Mouse (Mus musculus) cerebellum, adult 11-12 months (tissue): ENCODE results near the gene Atp6ap1.

Experiments
- DNase-seq: peaks from one replicate; pipeline ENCODE4 v3.0.0; 2022

The Atp6ap1 gene

DNA sequence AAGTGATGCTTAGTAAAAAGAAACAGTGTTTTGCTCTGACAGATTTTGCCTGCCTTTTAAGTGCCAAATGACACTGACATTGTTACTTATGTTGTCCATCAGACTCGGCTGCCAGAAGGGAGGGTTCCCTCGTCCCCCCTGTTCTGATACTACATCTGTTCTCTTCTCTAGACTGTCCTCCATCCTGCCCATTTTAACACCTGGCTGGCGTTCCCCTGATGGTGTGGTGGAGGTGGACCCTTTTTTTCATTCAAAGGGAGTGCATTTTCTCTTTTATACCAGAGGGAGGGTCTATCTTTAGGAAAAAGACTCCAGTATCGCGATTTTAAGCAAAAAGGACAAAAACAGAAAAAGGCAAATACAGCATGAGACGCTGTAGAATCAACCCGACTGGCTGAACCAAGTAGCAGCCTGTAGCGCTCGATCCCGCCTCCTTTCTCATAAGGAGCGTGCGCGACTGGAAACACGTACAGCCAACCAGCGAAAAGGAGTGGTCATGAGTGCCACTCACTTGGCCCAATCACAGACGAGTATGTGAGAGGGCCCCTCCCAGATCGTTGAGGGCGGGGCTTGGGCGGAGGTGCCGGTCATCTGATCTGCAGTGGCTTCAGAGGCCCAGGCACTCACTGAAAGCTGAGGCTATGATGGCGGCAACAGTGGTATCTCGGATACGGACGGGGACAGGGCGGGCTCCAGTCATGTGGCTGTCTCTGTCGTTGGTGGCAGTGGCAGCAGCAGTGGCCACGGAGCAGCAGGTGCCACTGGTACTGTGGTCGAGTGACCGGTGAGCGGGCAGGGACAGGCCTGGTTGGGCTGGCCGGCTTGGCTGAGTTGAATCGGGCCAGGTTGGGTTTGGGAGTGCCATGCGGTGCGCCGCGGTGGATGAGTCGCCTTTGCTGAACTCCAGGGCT lies at the start of gene Atp6ap1:
TSS of gene Atp6ap1 (plus strand) at position 560 of the 911 bp plus-strand sequence.
- DNase-seq = peak; percentile 96

DNA sequence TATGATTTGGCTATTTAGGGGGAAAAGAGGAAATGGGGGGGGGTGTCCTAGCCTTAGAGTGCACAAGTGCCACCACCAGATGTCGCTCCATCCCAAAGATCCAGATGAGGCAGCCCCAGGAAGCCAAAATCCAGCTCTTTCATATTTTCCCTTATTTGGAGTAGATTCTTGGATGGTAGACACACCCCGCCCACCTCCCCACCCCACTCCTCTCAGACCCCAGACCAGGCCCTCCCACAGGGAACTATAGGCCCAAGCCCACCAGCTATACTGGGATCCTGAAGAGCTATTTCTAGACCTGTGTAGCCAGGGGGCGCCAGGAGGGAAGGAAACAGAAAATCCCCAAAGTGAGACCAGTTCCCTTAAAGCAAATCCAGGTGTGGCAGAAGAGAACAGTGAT lies 48.2 kb upstream of the Atp6ap1 start:
- DNase-seq = peak; percentile 42

DNA sequence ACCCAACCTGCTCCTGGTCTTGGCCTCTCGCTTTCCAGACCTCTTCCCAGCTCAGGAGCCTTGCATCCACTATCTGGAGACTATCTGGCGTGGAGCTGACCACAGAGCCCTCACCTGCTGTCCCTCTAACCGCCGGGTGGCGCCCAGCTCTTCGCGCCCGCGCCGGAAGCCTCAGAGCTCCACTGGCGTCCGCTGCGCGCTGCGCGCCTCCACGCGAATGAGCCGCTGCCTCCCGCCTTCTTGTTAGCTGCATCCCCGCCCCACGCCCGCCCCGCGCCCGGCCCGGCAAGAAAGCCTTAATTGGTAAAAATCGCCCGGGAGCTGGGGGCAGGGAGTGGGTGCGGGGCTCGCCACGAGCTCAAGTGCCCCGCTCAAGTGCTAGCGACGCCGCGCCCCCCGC lies 47.3 kb upstream of the Atp6ap1 start, which contains the start of gene Flna:
TSS of gene Flna (minus strand) at position 206 of the 400 bp plus-strand sequence.
- peak; percentile 79 for DNase-seq

DNA sequence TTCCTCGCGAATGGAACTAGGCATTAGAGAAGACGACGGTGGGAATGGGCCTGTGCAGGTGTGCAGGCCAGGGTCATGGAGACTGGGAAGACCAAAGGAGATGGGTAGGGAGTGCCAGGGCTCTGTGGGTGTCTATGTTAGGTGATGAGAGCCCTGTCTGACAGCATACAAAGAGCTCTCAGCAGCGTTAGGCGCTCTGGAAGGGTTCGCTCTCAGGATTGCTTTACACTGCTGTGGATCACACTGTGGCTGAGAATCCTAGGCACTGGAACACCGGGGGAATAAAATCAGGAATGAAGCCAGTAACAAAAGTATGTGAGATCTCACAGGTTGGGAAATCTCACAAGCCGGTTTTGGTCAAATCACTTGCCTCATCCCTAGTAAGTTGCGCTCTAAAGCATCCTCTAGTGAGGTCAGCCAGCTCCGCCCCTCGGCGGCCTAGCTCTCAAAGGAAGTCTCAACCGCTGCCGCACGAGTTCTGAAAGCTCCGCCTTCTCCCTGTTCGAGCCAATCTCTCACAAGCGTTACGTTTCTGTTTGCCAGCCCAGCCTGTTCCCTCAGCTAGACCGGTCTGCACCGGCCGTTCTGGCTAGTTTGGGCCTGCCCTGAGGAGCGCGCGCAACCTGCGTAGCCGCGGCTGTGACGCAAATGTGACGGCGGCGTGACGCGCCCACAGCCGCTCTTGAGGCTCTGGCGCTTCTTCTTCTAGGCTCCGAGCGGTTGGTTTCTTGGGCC lies 42.6 kb upstream of the Atp6ap1 start, which contains the start of gene Emd:
TSS of gene Emd (plus strand) at position 535 of the 735 bp plus-strand sequence.
- peak; percentile 93 for DNase-seq

- no peak for DNase-seq
Observed at GRCm38 (mm10) chrX:74254888-74255565, 41.9 kb upstream of the Atp6ap1 start.

DNA sequence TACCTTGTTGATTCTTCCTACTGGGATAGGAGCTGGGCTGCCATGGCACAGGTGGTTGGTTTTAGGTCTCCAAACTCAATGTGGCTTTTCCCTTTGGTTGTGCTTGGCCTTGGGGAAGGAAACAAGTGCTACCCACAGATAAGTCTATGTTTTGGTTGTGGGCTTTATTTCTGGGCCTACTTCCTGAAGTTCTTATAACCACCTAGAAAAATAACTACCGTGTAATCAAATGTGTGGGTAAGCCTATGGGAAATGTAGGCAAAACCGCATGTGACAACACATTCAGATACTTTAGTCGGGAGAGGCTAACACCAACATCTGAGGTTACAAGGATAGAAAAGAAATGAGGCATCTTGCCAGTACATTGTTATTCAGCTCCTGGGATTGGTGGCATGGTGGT lies 39.2 kb upstream of the Atp6ap1 start:
- DNase-seq = no peak

DNA sequence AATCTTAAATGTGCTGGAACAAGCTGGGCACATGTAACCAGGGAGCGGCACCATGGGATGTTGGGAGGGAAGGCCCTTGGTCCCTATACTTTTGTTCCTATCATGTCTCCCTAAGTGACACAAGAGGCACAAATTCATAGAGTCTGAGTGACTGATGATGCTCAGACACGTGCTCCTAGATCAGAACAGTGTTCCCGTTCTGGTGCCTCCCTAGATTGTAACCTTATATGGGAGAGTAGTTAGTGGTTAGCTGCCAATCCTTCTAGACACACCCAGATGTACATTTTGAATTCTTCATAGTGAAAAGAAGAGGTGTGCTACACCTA lies 27.2 kb upstream of the Atp6ap1 start:
- DNase-seq = no peak

- peak; percentile 96 for DNase-seq
Observed at GRCm38 (mm10) chrX:74270062-74270901, 26.6 kb upstream of the Atp6ap1 start, which contains the start of gene Rpl10. Gene Rpl10 (plus strand): TSS chrX:74270812.

- DNase-seq = peak; percentile 39
Observed at GRCm38 (mm10) chrX:74270902-74271551, 25.9 kb upstream of the Atp6ap1 start.

GRCm38 (mm10) chrX:74273422-74274322 lies 23.2 kb upstream of the Atp6ap1 start:
- DNase-seq = no peak

DNA sequence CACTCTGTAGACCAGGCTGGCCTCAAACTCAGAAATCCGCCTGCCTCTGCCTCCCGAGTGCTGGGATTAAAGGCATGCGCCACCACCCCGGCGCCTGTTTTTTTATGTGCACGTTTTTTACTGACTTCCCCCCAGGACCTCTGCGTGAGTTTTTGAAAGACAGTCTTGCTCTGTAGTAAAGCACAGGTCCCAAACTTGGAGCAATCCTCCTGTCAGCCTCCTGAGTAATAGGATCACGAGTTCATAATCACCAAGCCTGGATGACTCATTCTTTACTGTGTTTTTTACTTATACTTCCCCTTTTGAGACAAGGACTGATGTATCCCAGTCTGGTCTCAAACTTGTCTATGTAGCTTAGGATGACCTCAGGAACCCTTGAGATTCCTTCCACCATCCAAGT lies 19.0 kb upstream of the Atp6ap1 start:
- no peak for DNase-seq

- no peak for DNase-seq
Observed at GRCm38 (mm10) chrX:74281041-74281731, 15.7 kb upstream of the Atp6ap1 start.

- peak; percentile 81 for DNase-seq
Observed at GRCm38 (mm10) chrX:74281732-74282394, 15.0 kb upstream of the Atp6ap1 start, which contains the start of the genes Taz and Dnase1l1. Gene Taz (plus strand): TSS chrX:74281912. Gene Dnase1l1 (minus strand): TSS chrX:74282337.

GRCm38 (mm10) chrX:74282395-74283091 lies 14.4 kb upstream of the Atp6ap1 start:
- DNase-seq = peak; percentile 87

- no peak for DNase-seq
Observed at GRCm38 (mm10) chrX:74283092-74283437, 13.8 kb upstream of the Atp6ap1 start.

DNA sequence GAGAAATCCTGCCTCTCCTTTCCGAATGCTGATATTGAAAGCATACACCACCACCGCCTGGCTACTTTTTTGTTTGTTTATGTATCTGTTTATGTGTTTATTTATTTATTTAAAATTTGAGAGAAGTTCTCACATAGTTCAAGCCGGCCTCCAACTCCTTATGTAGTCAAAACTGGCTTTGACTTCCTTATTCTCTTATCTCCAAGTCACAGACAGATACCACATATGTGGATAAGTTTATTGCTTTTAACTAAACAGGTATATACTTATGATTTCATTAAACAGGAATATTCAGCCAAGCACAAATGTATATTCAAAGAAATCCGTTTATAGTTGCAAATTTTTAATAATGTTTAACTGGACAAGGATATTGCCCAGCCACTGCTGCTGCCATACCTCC lies 3.5 kb upstream of the Atp6ap1 start:
- no peak for DNase-seq

GRCm38 (mm10) chrX:74298348-74298747 lies 1.5 kb downstream of the Atp6ap1 start:
- DNase-seq = no peak

DNA sequence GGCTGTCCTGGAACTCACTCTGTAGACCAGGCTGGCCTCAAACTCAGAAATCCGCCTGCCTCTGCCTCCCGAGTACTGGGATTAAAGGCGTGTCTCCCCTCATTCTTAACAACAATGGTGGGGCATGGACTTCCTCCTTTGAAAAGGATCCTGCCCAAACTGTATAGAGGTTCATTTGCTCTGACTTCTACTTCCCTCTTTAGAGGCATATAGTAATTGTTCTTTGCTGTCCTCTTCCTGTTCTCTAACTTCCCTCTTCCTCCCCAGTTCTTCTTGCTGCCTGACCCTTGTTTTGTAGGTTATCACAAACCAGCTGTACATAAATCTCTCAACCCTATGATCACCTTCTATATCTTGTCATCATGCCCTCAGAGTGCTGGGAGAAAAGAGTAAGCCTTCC lies 2.8 kb downstream of the Atp6ap1 start:
- no peak for DNase-seq
